Mouse (Mus musculus): ENCODE measurements around the gene Rbm4. TPM values are rescaled to one million over a fixed set of nuclear protein-coding genes. Genes with fewer than 3 reads are reported as not detected.

Gene Rbm4
- polyA plus RNA-seq, 1 experiment from 2014 or later: 68.1 TPM

GRCm38 (mm10) chr19:4746611-4747010 lies 47.1 kb downstream of the Rbm4 start:
- 84% methylated on average over 14 of the region's 14 CpGs for WGBS
- DNase-seq (ENCODE audit: low spot score): no peak
- Histone ChIP-seq H3K4me3 (no peak overlapping the region), H3K36me3 (peaks cover 2% of the 10 kb centered on the region; the same call in 1 of the 2 replicates), H3K27me3 (ENCODE audit: insufficient read depth, poor library complexity, severe bottlenecking) (no peaks in the 10 kb centered on the region; the same call in 1 of the 2 replicates), H3K27ac (no peak overlapping the region), H3K9me3 (no peaks in the 10 kb centered on the region), H3K4me1 (0 out of 2 replicates have a peak, but pooled peaks cover 3% of the 10 kb centered on the region)

GRCm38 (mm10) chr19:4745681-4746080 lies 48.0 kb downstream of the Rbm4 start:
- no peak for DNase-seq (ENCODE audit: low spot score)
- Histone ChIP-seq H3K9me3 (no peaks in the 10 kb centered on the region), H3K4me1 (0 out of 2 replicates have a peak, but pooled peaks cover 3% of the 10 kb centered on the region), H3K4me3 (no peak overlapping the region), H3K36me3 (peaks cover 2% of the 10 kb centered on the region; the same call in 1 of the 2 replicates), H3K27me3 (ENCODE audit: insufficient read depth, poor library complexity, severe bottlenecking) (no peaks in the 10 kb centered on the region; the same call in 1 of the 2 replicates), H3K27ac (no peak overlapping the region)
- 88% methylated on average over 10 of the region's 10 CpGs for WGBS

GRCm38 (mm10) chr19:4745057-4745456 lies 48.6 kb downstream of the Rbm4 start:
- Histone ChIP-seq H3K27ac (no peak overlapping the region), H3K9me3 (no peaks in the 10 kb centered on the region), H3K27me3 (ENCODE audit: insufficient read depth, poor library complexity, severe bottlenecking) (no peaks in the 10 kb centered on the region; the same call in 1 of the 2 replicates), H3K4me3 (no peak overlapping the region), H3K36me3 (peaks cover 2% of the 10 kb centered on the region; the same call in 1 of the 2 replicates), H3K4me1 (0 out of 2 replicates have a peak, but pooled peaks cover 3% of the 10 kb centered on the region)
- WGBS: 71% methylated on average over 9 of the region's 9 CpGs
- no peak for DNase-seq (ENCODE audit: low spot score)

GRCm38 (mm10) chr19:4744026-4744425 lies 49.7 kb downstream of the Rbm4 start:
- 73% methylated on average over 14 of the region's 14 CpGs for WGBS
- Histone ChIP-seq H3K36me3 (peaks cover 2% of the 10 kb centered on the region; the same call in 1 of the 2 replicates), H3K4me1 (0 out of 2 replicates have a peak, but pooled peaks cover 3% of the 10 kb centered on the region), H3K9me3 (no peaks in the 10 kb centered on the region), H3K4me3 (no peak overlapping the region), H3K27ac (no peak overlapping the region), H3K27me3 (ENCODE audit: insufficient read depth, poor library complexity, severe bottlenecking) (no peaks in the 10 kb centered on the region)
- DNase-seq (ENCODE audit: low spot score): no peak

- peaks cover 2% of the 10 kb centered on the region; the same call in 1 of the 2 replicates for H3K36me3 ChIP-seq
- no peaks in the 10 kb centered on the region for H3K27me3 ChIP-seq (ENCODE audit: insufficient read depth, poor library complexity, severe bottlenecking)
- 0 out of 2 replicates have a peak, but pooled peaks cover 3% of the 10 kb centered on the region for H3K4me1 ChIP-seq
- DNase-seq (ENCODE audit: low spot score): no peak
- no peak overlapping the region for H3K27ac ChIP-seq
- WGBS: 39% methylated on average over 5 of the region's 5 CpGs
- H3K9me3 ChIP-seq: no peaks in the 10 kb centered on the region
- no peak overlapping the region for H3K4me3 ChIP-seq
Observed at GRCm38 (mm10) chr19:4743524-4743923, 50.2 kb downstream of the Rbm4 start.

- DNase-seq (ENCODE audit: low spot score): peak; percentile 54
- H3K9me3 ChIP-seq: no peaks in the 10 kb centered on the region
- no peaks in the 10 kb centered on the region for H3K27me3 ChIP-seq (ENCODE audit: insufficient read depth, poor library complexity, severe bottlenecking)
- no peaks in the 10 kb centered on the region for H3K36me3 ChIP-seq
- WGBS: 87% methylated on average over 6 of the region's 6 CpGs
- H3K4me3 ChIP-seq: no peak overlapping the region
- H3K4me1 ChIP-seq: 0 out of 2 replicates have a peak, but pooled peaks cover 3% of the 10 kb centered on the region
- no peak overlapping the region for H3K27ac ChIP-seq
Observed at GRCm38 (mm10) chr19:4742229-4742628, 51.5 kb downstream of the Rbm4 start.

- WGBS: 70% methylated on average over 10 of the region's 10 CpGs
Observed at GRCm38 (mm10) chr19:4741482-4741881, 52.2 kb downstream of the Rbm4 start.

GRCm38 (mm10) chr19:4739762-4740161 lies 53.9 kb downstream of the Rbm4 start:
- H3K27me3 ChIP-seq (ENCODE audit: insufficient read depth, poor library complexity, severe bottlenecking): no peaks in the 10 kb centered on the region
- 81% methylated on average over 5 of the region's 5 CpGs for WGBS
- H3K27ac ChIP-seq: no peak overlapping the region
- no peak overlapping the region for H3K4me3 ChIP-seq
- peak; percentile 57 for DNase-seq (ENCODE audit: low spot score)
- no peaks in the 10 kb centered on the region for H3K4me1 ChIP-seq
- no peaks in the 10 kb centered on the region for H3K36me3 ChIP-seq
- H3K9me3 ChIP-seq: no peaks in the 10 kb centered on the region

More at GRCm38 (mm10) chr19:4741482-4741881, 52.2 kb downstream of the Rbm4 start:
- Histone ChIP-seq H3K27me3 (ENCODE audit: insufficient read depth, poor library complexity, severe bottlenecking) (no peaks in the 10 kb centered on the region), H3K36me3 (no peaks in the 10 kb centered on the region), H3K4me1 (0 out of 2 replicates have a peak, but pooled peaks cover under 1% of the 10 kb centered on the region), H3K9me3 (no peaks in the 10 kb centered on the region), H3K4me3 (no peak overlapping the region), H3K27ac (no peak overlapping the region)
- no peak for DNase-seq (ENCODE audit: low spot score)

- no peak overlapping the region for H3K4me3 ChIP-seq
- H3K9me3 ChIP-seq: no peaks in the 10 kb centered on the region
- no peak overlapping the region for H3K27ac ChIP-seq
- H3K27me3 ChIP-seq (ENCODE audit: insufficient read depth, poor library complexity, severe bottlenecking): no peaks in the 10 kb centered on the region
- no peaks in the 10 kb centered on the region for H3K36me3 ChIP-seq
- no peaks in the 10 kb centered on the region for H3K4me1 ChIP-seq
- DNase-seq (ENCODE audit: low spot score): peak; percentile 64
- WGBS: 89% methylated on average over 11 of the region's 11 CpGs
Observed at GRCm38 (mm10) chr19:4739053-4739452, 54.6 kb downstream of the Rbm4 start.

- no peaks in the 10 kb centered on the region for H3K36me3 ChIP-seq
- H3K27ac ChIP-seq: no peak overlapping the region
- no peaks in the 10 kb centered on the region for H3K9me3 ChIP-seq
- peak; percentile 64 for DNase-seq (ENCODE audit: low spot score)
- no peaks in the 10 kb centered on the region for H3K4me1 ChIP-seq
- WGBS: 77% methylated on average over 13 of the region's 13 CpGs
- no peak overlapping the region for H3K4me3 ChIP-seq
- no peaks in the 10 kb centered on the region; the same call in 1 of the 2 replicates for H3K27me3 ChIP-seq (ENCODE audit: insufficient read depth, poor library complexity, severe bottlenecking)
Observed at GRCm38 (mm10) chr19:4737866-4738265, 55.8 kb downstream of the Rbm4 start.

Other genes with a start within 250 kb of the Rbm4 start
- 4.4 and 7.2 TPM in 2 replicates for gene Lrfn4, start 178.2 kb downstream of the Rbm4 start, polyA plus RNA-seq (2016; fragmentation: Nextera tagmentation; extraction: Ambion mirVana)
- 53.1 and 61.9 TPM in 2 replicates for gene Rce1, start 168.3 kb downstream of the Rbm4 start, polyA plus RNA-seq (2016; fragmentation: Nextera tagmentation; extraction: Ambion mirVana)
- 2.1 and 2.2 TPM in 2 replicates for gene Gm960, start 95.2 kb downstream of the Rbm4 start, polyA plus RNA-seq (2016; fragmentation: Nextera tagmentation; extraction: Ambion mirVana)
- gene Sptbn2, start 82.7 kb downstream of the Rbm4 start, polyA plus RNA-seq (2016; fragmentation: Nextera tagmentation; extraction: Ambion mirVana): 0.57 and 1.6 TPM in 2 replicates
- 44.8 and 59.1 TPM in 2 replicates for gene Rbm4b, start 37.4 kb downstream of the Rbm4 start, polyA plus RNA-seq (2016; fragmentation: Nextera tagmentation; extraction: Ambion mirVana)
- gene Gm21992, start 17.7 kb upstream of the Rbm4 start, polyA plus RNA-seq (2016; fragmentation: Nextera tagmentation; extraction: Ambion mirVana): 21.5 and 23.0 TPM in 2 replicates
- gene Rbm14, start 17.7 kb upstream of the Rbm4 start, polyA plus RNA-seq (2016; fragmentation: Nextera tagmentation; extraction: Ambion mirVana): 78.0 and 92.7 TPM in 2 replicates
- gene Ccs, start 45.4 kb upstream of the Rbm4 start, polyA plus RNA-seq (2016; fragmentation: Nextera tagmentation; extraction: Ambion mirVana): 39.7 and 54.2 TPM in 2 replicates
- 0.17 TPM in 1 of 2 replicates, not detected in the other for gene Ccdc87, start 45.5 kb upstream of the Rbm4 start, polyA plus RNA-seq (2016; fragmentation: Nextera tagmentation; extraction: Ambion mirVana)
- 30.3 and 32.2 TPM in 2 replicates for gene Ctsf, start 61.2 kb upstream of the Rbm4 start, polyA plus RNA-seq (2016; fragmentation: Nextera tagmentation; extraction: Ambion mirVana)
- 6.8 and 9.9 TPM in 2 replicates for gene Actn3, start 84.0 kb upstream of the Rbm4 start, polyA plus RNA-seq (2016; fragmentation: Nextera tagmentation; extraction: Ambion mirVana)
- 10.2 and 12.3 TPM in 2 replicates for gene Zdhhc24, start 84.8 kb upstream of the Rbm4 start, polyA plus RNA-seq (2016; fragmentation: Nextera tagmentation; extraction: Ambion mirVana)
- gene Bbs1, start 112.7 kb upstream of the Rbm4 start, polyA plus RNA-seq (2016; fragmentation: Nextera tagmentation; extraction: Ambion mirVana): 3.1 and 3.2 TPM in 2 replicates
- 155 and 156 TPM in 2 replicates for gene Dpp3, start 134.4 kb upstream of the Rbm4 start, polyA plus RNA-seq (2016; fragmentation: Nextera tagmentation; extraction: Ambion mirVana)
- gene Peli3, start 149.2 kb upstream of the Rbm4 start, polyA plus RNA-seq (2016; fragmentation: Nextera tagmentation; extraction: Ambion mirVana): 0.32 and 1.0 TPM in 2 replicates
- 128 and 142 TPM in 2 replicates for gene Mrpl11, start 168.2 kb upstream of the Rbm4 start, polyA plus RNA-seq (2016; fragmentation: Nextera tagmentation; extraction: Ambion mirVana)
- gene Npas4, start 196.4 kb upstream of the Rbm4 start, polyA plus RNA-seq (2016; fragmentation: Nextera tagmentation; extraction: Ambion mirVana): 0.24 and 0.34 TPM in 2 replicates
- 7.6 and 12.0 TPM in 2 replicates for gene Slc29a2, start 230.0 kb upstream of the Rbm4 start, polyA plus RNA-seq (2016; fragmentation: Nextera tagmentation; extraction: Ambion mirVana)
- 42.8 and 47.8 TPM in 2 replicates for gene B4gat1, start 244.9 kb upstream of the Rbm4 start, polyA plus RNA-seq (2016; fragmentation: Nextera tagmentation; extraction: Ambion mirVana)
- gene AC124502.3, start 245.0 kb upstream of the Rbm4 start, polyA plus RNA-seq (2016; fragmentation: Nextera tagmentation; extraction: Ambion mirVana): 1.6 and 2.5 TPM in 2 replicates
- gene Brms1, start 247.5 kb upstream of the Rbm4 start, polyA plus RNA-seq (2016; fragmentation: Nextera tagmentation; extraction: Ambion mirVana): 47.1 and 58.1 TPM in 2 replicates

Data from heart, embryonic 10.5 days (tissue).